Mouse (Mus musculus): ENCODE measurements around the gene Cpne5.
"Not testable (repeated sequence)": the region's sequence is repeated elsewhere in the genome, so short reads cannot be mapped to it uniquely, and the experiment has no call there.

The Cpne5 gene

DNA sequence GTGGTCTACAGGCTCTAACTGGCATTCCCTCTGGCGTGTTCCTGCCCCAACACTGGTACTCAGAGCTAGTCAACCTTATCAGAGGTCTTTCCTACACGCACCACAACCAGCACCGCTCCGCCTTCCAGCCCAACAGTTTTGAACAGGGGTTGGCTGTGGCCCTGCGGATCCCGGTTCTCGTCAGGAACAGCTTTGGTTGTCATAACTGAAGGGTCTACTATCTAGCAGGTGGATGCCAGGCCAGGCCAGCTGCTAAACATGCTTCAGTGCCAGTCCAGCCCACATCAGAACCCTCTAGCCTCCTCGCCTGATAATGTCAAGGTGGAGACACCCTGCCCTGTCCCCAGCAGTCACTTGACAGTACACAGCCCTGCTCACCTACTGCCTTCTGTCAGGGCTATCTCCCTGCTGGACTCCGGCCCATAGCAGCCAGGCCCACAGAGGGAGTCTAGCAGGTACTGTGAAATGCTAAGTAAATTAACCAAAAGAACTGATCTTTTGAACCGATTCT, 19.1 kb upstream of the Cpne5 start:
- DNase-seq (ENCODE audit: low read depth, low spot score), result no peak

DNA sequence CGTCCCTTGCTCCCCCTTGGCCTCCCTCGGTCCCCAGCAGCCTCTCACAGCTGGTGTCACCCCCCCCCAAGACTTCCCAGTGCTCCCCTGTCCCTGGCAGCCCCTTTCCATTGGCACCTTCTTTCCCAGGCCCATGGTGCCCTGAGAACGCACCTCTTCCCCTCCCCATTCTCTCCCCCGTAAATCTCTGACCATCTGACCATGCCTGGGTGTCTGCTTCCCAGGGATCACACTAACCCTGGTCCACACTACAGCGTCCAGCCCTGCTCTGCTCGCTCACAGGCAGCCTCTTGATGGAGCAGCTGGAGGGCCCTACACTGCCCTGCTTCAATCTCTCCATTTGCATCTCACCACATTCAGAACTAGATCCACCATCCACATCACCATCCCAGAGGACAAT, 18.5 kb upstream of the Cpne5 start:
- no peak for DNase-seq (ENCODE audit: low read depth, low spot score)

DNA sequence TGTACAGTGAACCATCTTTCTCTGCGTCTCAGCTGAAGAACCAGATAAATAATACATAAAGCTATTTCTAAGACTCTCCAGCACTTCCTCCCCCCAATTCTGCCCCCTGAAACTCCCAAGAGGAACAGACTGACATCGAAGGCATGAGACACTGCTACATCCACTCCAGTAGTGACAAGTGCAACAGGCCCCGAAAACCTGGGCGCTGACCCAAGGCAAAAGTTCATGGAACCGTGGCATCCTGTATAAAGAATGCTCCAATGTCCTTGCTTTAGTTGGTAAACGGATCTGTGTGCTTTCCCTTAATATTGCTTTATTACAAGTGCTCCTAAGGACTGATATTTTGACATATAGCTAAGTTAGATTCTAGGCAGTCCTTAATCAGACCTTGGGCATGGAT, 16.8 kb upstream of the Cpne5 start:
- DNase-seq (ENCODE audit: low read depth, low spot score), result not testable (repeated sequence)

DNA sequence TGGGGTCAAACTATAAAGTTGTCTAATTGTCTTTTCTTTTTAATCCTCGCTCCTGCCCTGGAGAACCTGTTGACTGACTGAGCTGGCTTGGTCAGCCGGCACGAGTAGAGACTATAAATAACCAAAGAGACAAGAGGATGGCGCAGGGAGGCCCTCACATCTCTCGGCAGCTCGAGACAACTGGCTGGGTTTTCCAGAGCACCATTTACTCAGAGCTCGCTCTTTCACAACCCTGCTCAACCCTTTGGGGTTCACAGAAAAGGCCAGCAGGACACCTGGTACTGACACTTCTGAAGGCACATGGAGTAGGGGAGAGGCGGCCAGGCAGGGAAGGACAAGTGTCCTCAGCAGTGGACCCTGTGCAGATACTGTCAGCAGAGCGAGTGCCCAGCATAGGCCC, 15.7 kb upstream of the Cpne5 start:
- DNase-seq (ENCODE audit: low read depth, low spot score), result no peak

DNA sequence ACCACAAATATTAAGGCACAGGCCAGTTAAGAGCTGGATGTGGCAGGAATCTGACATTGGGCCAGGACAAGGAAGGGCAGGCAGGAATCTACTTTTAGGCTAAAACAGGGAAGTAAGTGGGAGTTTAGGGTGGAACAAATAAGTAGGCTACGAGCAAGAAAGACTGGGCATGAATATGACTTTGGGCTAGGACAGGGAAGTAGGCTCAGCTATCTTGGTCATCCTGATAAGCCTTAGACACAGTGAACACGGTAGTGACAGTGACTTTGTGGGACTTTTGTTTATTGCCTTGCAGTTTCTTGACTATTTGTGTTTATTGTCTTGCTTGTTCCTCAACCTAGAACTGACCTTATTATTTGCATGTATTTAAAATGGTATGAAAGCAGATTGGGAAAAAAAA, 15.3 kb upstream of the Cpne5 start:
- no peak for DNase-seq (ENCODE audit: low read depth, low spot score)

DNA sequence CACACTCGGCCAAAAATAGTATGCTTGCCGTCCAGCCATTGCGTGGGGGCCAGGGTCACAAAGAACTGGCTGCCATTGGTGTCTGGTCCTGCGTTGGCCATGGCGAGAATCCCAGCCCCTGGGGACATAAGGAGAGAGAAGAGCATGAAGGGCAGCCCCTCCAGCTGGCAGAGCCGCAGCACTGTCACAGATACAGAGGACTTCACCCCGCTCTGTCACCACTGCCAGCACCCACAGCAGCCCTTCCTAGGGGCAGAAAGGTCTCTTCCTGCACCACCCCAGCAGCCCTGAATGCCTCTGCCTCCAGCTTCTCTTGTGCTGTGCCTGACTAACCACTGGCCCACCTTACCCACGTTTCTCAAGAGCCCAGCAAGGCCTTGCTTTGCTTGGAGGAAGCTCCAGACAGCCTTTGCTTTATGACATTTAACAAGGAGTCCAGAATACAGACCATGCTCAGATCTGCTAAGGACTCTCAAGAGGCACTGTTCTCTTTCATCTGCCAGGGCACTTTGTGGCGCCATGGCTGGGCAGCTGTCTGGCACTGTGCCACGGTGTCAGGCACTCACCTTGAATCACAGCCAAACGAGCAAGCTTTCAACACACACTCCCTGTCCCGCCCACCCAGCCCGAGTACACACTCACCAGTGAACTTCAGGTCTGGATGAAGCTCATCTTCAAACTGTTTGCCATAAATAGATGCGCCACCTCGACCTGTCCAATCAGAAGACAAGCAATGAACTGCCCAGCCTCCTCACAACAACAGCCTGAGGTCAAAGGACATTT, 13.8 kb upstream of the Cpne5 start:
- no peak for DNase-seq (ENCODE audit: low read depth, low spot score)

DNA sequence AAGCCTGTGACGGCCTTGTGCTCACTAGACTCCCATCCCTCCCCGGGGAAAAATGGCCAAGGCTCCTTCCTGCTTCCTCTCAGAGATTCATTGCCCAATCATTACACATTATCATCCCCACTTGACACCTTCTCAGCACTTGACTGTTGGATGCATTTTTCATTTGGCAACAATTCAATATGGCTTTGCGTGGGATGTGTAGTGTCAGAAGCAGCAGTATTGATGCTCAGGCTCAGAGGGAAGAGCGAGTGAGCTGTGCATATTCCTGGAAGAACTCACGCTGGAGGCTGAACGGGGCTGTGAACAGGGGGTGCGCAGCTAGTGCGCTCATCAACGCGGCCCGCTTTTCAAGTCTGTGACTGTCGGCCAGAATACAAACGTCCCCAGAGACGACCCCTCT, 13.0 kb upstream of the Cpne5 start:
- not testable (repeated sequence) for DNase-seq (ENCODE audit: low read depth, low spot score)

DNA sequence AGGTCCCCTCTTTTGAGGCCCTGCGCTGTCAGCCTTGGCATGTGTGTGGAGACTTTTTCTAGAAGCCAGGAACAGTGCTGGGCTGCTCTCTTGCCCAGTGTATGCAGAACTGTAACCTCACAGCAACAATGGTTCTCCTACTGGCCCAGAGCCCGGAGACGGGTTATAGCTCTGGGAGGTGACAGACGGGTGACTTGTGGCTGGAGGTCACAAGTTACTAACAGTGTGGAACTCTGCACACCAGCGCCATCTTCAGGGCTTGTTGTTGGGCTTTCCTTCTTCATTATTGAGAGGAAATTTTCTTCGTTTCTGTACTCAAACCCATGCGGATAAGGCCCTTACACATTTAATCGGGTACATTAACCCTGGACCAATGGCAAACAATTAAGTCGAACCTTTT, 11.5 kb upstream of the Cpne5 start:
- DNase-seq (ENCODE audit: low read depth, low spot score), result no peak

DNA sequence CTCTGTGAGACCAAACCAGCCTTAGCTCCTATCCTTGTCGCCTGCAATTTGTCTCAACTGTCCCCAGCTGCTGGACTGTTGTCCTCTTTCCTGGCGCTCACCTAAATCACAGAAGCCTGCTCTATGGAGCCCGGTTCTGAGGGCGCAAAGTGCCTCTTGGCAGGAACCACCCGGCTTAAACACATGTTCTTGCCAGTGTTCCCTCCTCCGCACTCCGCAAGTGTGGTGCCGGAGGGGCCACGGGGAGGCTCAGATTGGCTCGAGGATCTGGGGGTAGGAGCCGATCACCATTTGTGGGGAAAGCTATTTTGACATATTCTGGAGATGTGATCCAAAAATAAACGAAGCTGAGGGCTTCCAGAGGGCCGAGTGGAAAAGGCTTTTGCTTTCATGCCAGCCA, 9.9 kb upstream of the Cpne5 start:
- no peak for DNase-seq (ENCODE audit: low read depth, low spot score)

DNA sequence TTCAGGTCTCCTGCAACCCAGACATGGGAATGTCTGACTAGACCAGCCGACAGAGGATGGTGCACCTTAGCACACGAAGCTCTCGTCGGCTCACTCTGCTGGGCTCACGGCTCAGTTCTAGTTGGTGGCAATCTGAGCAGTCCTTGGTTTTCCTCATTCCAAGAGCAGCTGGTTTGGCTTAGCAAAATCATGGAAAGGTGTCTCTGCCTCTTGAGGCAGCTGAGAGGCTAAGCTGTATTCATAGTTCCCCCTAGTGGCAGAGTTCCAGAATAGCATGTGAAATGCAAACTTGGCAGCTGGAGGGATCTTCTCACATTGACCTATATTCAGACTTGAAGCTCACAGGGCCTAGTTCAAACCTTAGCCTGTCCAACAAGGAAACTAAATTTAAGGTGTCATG, 8.6 kb upstream of the Cpne5 start:
- peak; percentile 86 for DNase-seq (ENCODE audit: low read depth, low spot score)

DNA sequence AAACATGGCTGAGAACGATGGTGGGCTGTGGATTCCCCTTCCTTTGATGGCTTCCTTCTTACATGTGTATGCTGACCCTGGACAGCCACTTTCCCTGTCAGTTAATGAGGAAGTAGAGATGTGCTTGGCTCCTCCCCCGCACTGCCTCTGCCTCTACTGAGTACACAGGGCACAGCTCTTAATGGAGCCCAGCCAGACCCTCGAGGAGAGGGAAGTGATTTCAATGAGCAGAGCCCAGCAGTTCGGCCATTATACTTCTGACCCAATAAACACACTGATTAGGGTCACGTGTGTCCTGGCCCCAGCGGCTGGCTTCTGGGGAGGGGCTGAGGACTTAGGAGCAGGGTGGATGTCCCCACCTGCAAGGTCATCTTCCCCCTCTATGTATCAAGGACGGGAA, 7.8 kb upstream of the Cpne5 start:
- DNase-seq (ENCODE audit: low read depth, low spot score), result no peak

DNA sequence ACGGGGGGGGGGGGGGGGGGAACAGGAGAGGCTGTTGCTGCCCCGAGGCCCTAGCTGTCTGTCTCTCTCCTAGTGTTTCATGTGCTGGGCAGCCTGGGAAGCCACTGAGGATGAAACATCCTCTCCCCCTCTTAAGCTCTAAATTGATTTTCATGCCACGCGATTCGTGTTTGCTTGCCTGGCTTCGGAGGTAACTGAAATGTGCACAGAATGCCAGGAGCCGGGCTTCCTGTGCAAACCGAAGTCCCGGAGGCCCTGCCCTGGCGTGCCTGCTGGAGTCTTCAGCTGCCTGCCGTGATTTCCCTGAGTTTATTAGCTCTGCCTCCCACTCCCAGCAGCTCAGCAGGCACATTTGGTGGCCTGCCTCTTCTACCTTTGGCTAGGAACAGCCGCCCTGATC, 6.9 kb upstream of the Cpne5 start:
- no peak for DNase-seq (ENCODE audit: low read depth, low spot score)

DNA sequence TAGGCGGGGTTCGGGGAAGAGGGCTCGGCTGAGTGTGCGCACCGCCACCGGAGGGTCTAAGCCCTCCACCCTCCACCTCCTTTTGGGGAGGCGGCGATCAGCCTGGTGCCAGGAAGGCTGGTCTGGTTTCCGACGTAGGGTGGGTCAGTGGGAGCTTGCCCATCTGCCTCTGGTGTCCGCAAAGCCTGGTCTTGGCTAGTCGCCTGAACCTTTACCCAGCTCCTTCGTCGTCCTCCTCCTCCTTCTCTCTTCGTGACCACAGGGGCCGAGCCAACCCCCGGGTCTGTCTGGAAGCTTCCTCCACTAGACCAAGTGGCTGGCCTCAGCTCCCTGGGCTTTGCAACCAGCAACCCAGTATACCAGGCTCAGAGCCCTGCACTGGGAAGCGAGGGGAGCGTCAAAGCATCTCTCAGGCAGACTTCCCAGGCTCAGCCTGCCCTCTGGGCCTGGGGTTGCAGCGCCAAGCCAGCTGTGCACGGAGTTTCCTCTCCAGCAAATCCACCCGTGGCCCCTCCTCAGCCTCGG, 516 bp upstream of the Cpne5 start:
- DNase-seq (ENCODE audit: low read depth, low spot score), result no peak

DNA sequence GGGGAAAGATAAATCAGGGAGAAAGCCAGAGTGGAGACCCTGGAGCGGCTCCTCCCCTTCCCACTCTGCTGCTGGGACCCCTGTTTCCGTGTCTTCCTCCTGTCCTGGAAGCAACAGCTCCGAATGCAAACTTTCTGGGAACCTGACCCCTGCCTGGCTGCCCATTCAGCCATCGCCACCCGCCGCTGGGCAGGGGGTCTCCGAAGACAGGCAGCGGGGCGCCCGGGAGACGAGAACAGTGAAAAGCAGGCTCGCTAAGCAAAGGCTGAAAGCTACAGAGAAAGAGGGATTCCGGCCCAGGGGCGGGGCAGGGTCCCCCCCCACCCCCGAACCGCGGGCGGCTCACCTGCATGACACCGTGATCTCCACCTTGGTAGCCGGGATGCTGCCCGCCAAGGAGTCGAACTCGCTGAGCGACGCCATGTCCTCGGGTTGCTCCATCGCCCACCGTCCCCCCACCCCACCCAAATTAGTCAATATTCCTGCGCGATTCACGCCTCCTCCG, 648 bp downstream of the Cpne5 start:
- DNase-seq (ENCODE audit: low read depth, low spot score), result no peak

DNA sequence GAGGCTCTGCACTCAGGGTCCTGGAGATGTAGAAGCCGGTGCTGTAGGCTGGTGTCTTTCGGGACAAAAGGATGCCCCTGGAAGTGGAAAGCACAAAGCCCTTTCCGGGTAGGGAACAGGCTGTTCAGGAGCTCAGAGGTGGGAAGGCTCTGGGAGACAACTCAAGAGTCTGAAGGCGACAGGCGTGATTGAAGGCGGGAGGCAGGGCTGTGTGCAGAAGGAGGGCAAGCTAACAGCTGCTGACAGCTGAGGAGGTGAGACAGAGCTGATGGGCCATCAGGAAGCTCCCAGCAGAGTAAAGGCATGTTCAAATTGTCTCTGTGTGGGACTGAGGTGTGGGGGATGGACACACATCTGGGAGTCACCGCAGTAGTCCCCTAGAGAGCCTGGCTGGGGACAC, 1.9 kb downstream of the Cpne5 start:
- DNase-seq (ENCODE audit: low read depth, low spot score), result no peak

DNA sequence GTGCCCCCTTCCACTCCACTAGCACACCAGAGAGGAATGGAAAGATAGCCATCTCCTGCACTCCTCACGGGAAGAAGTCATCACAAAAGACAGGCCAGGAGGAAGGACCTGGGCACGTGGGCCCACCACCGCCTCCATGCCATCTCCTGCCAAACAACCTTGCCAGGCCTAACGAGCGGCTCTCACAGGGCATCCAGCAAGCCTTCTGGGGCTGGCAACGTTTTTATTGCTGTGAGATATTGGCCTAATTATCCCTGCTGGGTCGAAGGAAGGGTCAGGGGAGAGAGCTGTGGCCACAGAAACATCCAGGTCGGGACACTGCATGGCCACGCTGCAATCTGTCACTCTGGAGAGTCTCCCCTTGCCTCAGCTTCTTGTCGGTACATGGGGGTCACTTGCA, 6.9 kb downstream of the Cpne5 start:
- no peak for DNase-seq (ENCODE audit: low read depth, low spot score)

DNA sequence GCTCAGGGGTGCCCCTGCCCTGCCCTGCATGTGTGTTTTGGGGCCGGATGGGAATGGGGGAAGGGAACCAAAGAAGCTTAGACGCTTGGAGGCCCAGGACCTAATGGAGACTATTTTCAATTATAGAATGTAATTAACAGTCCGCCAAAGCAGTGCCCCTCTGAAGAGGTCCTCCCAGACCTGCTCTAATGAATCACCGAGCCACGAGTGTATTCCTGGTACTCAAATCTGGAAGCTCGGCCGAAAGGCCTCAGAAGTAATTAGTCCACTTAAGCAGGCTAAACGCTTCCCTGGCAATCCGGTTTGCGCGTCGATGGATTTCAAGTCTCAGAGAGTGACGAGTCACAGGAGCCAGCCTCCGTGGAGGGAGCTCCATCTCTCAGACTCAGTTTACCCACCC, 17.3 kb downstream of the Cpne5 start:
- DNase-seq (ENCODE audit: low read depth, low spot score), result no peak

DNA sequence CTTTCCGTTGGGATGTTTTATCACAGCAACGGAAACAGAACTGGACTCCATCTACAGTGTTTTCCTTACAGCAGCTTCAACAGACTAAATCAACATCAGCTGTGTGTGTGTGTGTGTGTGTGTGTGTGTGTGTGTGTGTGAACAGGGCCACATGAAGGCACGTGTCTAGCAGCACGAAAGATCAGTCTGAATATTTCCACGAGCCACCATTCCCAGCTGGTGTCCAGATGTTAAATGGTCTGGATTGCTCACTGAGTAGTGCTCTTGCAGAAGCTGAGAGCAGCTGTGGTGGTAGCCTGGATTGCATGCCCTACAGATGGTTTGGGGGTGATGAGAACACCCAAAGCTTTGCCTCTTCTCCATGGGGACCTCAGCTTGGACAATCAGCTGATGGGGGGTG, 19.9 kb downstream of the Cpne5 start:
- DNase-seq (ENCODE audit: low read depth, low spot score), result peak; percentile 35

DNA sequence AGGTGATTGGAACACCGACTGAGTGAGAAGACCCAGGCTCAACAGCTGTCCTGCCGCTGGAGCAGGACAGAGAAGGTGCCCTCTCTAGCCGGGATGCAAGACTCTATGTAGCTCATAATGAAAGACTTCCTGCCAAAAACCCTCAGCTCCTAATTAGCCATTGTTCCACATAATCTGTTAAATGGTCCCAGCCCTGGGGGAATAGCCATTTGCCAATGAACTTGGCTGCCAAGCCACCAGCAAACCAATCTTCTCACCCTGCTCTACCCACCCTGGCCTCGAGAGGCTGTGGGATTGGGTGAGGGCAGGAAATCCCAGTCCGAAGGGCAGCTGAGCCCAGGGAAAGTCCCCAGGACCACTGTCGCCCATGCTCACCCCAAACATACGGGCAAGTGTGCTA, 21.9 kb downstream of the Cpne5 start:
- DNase-seq (ENCODE audit: low read depth, low spot score), result no peak

DNA sequence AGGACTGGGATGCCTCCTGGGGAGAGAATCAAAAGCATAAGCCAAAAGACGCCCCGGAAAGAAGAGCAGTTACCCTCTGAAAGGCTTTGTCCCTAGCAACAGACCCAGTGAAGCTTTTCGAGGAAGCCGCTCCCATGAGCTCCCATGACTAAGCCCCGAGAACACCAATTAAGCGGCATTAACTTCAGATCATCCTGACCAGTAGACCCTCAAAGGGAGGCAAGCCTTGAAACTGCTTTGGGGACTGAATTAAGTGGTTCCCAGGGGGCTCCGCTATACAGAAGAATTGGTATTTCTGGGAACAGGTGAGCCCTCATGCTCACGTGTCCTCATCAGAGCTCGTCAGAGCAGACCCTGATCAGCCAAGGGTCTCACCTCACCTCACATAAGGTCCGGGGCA, 23.3 kb downstream of the Cpne5 start:
- DNase-seq (ENCODE audit: low read depth, low spot score), result no peak

DNA sequence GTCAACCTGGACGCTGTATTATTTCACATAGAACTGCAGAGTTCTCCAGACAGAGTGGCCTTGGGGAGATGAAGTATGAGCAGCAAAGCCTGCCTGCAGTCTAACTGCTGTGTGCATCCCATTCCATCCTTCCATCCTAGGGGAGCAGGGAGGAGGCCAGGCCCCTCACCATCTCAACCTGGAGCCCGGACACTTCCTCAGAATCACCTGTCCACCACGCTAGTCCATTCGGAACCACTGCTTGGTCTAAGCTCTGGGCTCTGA, 23.8 kb downstream of the Cpne5 start:
- DNase-seq (ENCODE audit: low read depth, low spot score), result no peak

DNA sequence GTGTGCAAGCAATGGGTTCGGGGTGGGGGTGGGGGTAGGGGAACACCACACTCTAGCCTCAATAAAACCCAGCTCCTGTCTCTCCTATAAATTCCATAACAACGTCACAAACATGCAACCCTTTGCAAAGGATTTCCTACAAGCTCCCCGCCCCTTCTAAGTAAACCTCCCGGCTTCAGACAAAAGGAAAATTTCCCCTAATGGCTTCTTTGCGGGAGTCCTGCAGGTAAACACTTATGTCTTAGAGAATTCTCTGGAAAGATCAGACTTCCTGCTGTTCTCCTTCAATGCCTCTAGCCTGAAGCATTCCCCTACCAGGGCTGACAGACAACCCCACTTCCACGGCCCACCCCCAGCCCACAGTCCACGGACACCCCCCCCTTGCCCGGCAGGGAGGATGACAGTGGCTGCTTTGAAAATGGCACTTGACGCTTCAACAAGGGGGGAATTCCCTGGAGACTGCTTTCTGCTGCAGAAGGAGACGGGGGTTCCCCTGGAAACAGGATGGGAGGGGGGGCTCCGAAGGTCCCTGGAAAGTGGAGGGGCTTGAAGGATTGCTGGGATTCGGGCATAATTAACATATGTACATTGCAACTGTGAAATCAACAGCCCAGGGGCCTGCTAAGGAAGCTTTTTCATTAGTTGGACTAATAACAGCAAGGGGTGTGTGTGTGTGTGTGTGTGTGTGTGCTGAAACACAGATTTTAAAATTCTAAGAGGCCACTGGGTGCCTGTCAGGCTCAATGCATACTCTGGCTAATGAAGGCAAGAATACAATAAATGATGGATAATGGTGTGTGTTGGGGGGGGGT, 24.4 kb downstream of the Cpne5 start:
- peak; percentile 65 for DNase-seq (ENCODE audit: low read depth, low spot score)

DNA sequence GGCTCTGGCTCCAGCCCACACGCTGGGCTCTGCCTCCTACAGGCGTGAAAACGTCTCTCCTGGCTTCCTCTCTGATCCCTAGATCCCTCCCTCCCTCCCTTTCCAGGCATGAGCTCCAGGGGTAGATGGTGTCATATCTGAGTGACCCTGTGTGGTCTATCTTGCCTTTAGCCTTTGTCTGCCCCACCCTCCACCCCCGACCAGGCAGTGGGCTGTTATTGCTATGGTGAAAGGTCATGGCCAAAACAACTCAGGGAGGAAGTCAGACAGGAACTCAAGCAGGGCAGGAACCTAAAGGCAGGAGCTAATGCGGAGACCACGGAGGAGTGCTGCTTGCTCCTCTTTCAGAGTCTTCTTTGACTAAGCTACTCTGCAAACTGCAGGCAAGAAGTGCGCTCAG, 26.1 kb downstream of the Cpne5 start:
- no peak for DNase-seq (ENCODE audit: low read depth, low spot score)
